9 mouse cellular contexts compared by ENCODE assay signal in genomic region chr2:34368396-34368795, GRCm38 (mm10). TPM values are rescaled to one million over a fixed set of nuclear protein-coding genes. Genes with fewer than 3 reads are reported as not detected.
A peak's percentile ranks its signal among the peaks of the same experiment; 100 is the strongest.
DNase-seq lines count a peak whose midpoint lies in the region; ATAC-seq and TF ChIP-seq lines count a peak whose summit lies in the region.
"Had no signal": no experiment of that assay in that cellular context is flagged by ENCODE, and none has a peak within 500 bp of the region (broad histone marks: within the 10 kb centered on the region; RNA-seq: fewer than 3 reads in every experiment).

No protein-coding gene starts in this region.

- H3K9me3 ChIP-seq in hindbrain, embryonic 13.5 days, result no peaks in the 10 kb centered on the region
- H3K9me3 ChIP-seq in midbrain, embryonic 12.5 days, result no peaks in the 10 kb centered on the region

- peak; percentile 49 to 89 for DNase-seq in adrenal gland, adult (ENCODE audit: inconsistent age in 2 of 2, low spot score in 1 of 2)
- no peak for DNase-seq in adrenal gland, postnatal 14 days
- peak; percentile 65 for DNase-seq in brain, embryonic 14.5 days (ENCODE audit: low read depth)
- DNase-seq in ovary, adult 18-20 months (ENCODE audit: low spot score), result no peak
- no peak for DNase-seq in left cerebral cortex, postnatal 10 days (ENCODE audit: extremely low spot score in 1 of 2, low spot score in 2 of 2)
- DNase-seq in layer of hippocampus, adult 18-20 months (ENCODE audit: low spot score in 2 of 2), result no peak
- DNase-seq: right cerebral cortex, postnatal 4 days had no signal

- H3K27ac ChIP-seq in hindbrain, embryonic 13.5 days, result peak overlapping the region; percentile 87
- peak overlapping the region; percentile 35 for H3K27ac ChIP-seq in midbrain, embryonic 12.5 days (replicated peaks)

- H3K4me3 ChIP-seq in hindbrain, embryonic 13.5 days, result peak overlapping the region; percentile 46
- H3K4me3 ChIP-seq in midbrain, embryonic 12.5 days, result peak overlapping the region; percentile 37

- no peak for TF ChIP-seq POLR2A in brain, embryonic 14.5 days (IDR thresholded peaks at IDR 0.05; ENCODE audit: borderline replicate concordance, extremely low read depth, insufficient read depth, insufficient read length, poor library complexity, severe bottlenecking)

- no peaks in the 10 kb centered on the region for H3K36me3 ChIP-seq in hindbrain, embryonic 13.5 days
- no peaks in the 10 kb centered on the region for H3K36me3 ChIP-seq in midbrain, embryonic 12.5 days

- peak overlapping the region; percentile 61 for H3K4me2 ChIP-seq in hindbrain, embryonic 13.5 days
- peak overlapping the region; percentile 52 for H3K4me2 ChIP-seq in midbrain, embryonic 12.5 days (replicated peaks)

- intact Hi-C loops in left cerebral cortex, postnatal 10 days (cut with DNase I), result loop anchor here (10.0 kb wide), 1 partner anchor 114 kb away; no protein-coding TSS in a partner anchor

- 14% methylated on average over 6 of the region's 6 CpGs for WGBS in hindbrain, embryonic 13.5 days
- 9% methylated on average over 6 of the region's 6 CpGs for WGBS in midbrain, embryonic 12.5 days

- peaks cover 32% of the 10 kb centered on the region for H3K4me1 ChIP-seq in hindbrain, embryonic 13.5 days (replicated peaks)
- H3K4me1 ChIP-seq in midbrain, embryonic 12.5 days, result peaks cover 32% of the 10 kb centered on the region

- peak overlapping the region; percentile 80 for H3K9ac ChIP-seq in hindbrain, embryonic 13.5 days
- peak overlapping the region; percentile 47 for H3K9ac ChIP-seq in midbrain, embryonic 12.5 days (replicated peaks)

- no peak for ATAC-seq in hindbrain, embryonic 13.5 days (ENCODE audit: low FRiP score)
- no peak for ATAC-seq in midbrain, embryonic 12.5 days (ENCODE audit: low FRiP score, low read depth)

- TF ChIP-seq CTCF in brain, embryonic 14.5 days (IDR thresholded peaks at IDR 0.05; ENCODE audit: borderline replicate concordance, extremely low read depth, insufficient read depth, insufficient read length), result no peak

- no peaks in the 10 kb centered on the region for H3K27me3 ChIP-seq in hindbrain, embryonic 13.5 days
- no peaks in the 10 kb centered on the region for H3K27me3 ChIP-seq in midbrain, embryonic 12.5 days

RNA-seq across cellular contexts. Expression of gene Pbx3, which starts 4.5 kb away (rescaled TPM):
- total RNA-seq in adrenal gland, postnatal 14 days (2021), result 73.9 and 75.9 TPM in 2 replicates
- polyA plus RNA-seq in brain, embryonic 14.5 days (2012; rRNA removed), result 126 and 187 TPM in 2 replicates
- polyA plus RNA-seq in hindbrain, embryonic 13.5 days (2015; fragmentation: Nextera tagmentation; extraction: Ambion mirVana), result 133 TPM in 2 replicates
- 76.6 and 79.3 TPM in 2 replicates for polyA plus RNA-seq in midbrain, embryonic 12.5 days (2016; fragmentation: Nextera tagmentation; extraction: Ambion mirVana)
- total RNA-seq in left cerebral cortex, postnatal 10 days (2021), result 10 to 100 TPM; 16.4 to 18.6 TPM
- total RNA-seq in layer of hippocampus, adult 18-20 months (2021), result 1 to 10 TPM; 7.1 to 7.6 TPM

RNA-seq across cellular contexts. Expression of gene Mapkap1, which starts 38.2 kb away (rescaled TPM):
- total RNA-seq in adrenal gland, postnatal 14 days (2021), result 72.1 and 77.9 TPM in 2 replicates
- 72.2 and 74.7 TPM in 2 replicates for polyA plus RNA-seq in brain, embryonic 14.5 days (2012; rRNA removed)
- 96.6 and 100 TPM in 2 replicates for polyA plus RNA-seq in hindbrain, embryonic 13.5 days (2015; fragmentation: Nextera tagmentation; extraction: Ambion mirVana)
- 111 and 112 TPM in 2 replicates for polyA plus RNA-seq in midbrain, embryonic 12.5 days (2016; fragmentation: Nextera tagmentation; extraction: Ambion mirVana)
- total RNA-seq in left cerebral cortex, postnatal 10 days (2021), result 10 to 100 TPM; 66.4 to 75.9 TPM
- 10 to 100 TPM; 64.9 to 70.3 TPM for total RNA-seq in layer of hippocampus, adult 18-20 months (2021)

Comparison
In these comparisons a context has a peak if more than half of its experiments do, and no peak if none do; other contexts are left out.
1. DNase-seq: peak in adrenal gland, adult (2 of 2) and brain, embryonic 14.5 days (single experiment); none in adrenal gland, postnatal 14 days (single experiment), ovary, adult 18-20 months (single experiment), left cerebral cortex, postnatal 10 days (0 of 2) and layer of hippocampus, adult 18-20 months (0 of 2).